Mouse (Mus musculus): ENCODE results near the gene Gpx5. TPM values are rescaled to one million over a fixed set of nuclear protein-coding genes. Genes with fewer than 3 reads are reported as not detected.
"Not testable (repeated sequence)": the region's sequence is repeated elsewhere in the genome, so short reads cannot be mapped to it uniquely, and the experiment has no call there.

Gene Gpx5
- polyA plus RNA-seq, 1 experiment: not detected

DNA sequence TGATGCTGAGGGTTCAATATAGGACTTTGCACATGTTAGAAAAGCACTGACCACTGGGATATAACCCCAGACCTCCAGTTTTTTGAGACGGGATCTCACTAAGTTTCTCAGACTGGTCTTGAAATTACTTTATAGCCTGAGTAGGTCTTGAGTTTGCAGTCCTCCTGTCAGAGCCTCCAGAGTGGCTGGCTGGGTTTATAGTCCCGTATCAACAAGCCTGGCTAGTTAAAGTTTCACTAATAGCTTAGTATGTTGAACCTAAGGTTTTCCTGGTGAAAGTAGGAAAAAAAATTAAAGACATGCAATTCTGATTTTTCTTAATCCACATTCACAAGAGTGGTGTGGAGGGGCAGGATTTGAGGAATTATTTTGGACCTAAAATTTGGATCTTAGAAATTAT, 46.3 kb downstream of the Gpx5 start:
- TF ChIP-seq CTCF (conservative IDR thresholded peaks at IDR 0.05; ENCODE audit: insufficient read depth, insufficient read length, low read depth, low read length) (no peak), POLR2A (IDR thresholded peaks at IDR 0.05; ENCODE audit: low read depth, low read length) (no peak)
- Histone ChIP-seq H3K4me3 (ENCODE audit: insufficient read depth, low read depth, low read length) (no peak overlapping the region), H3K27ac (ENCODE audit: insufficient read depth, low read depth, low read length) (no peak overlapping the region), H3K36me3 (ENCODE audit: control insufficient read depth, insufficient read depth, low read length) (no peaks in the 10 kb centered on the region), H3K27me3 (replicated peaks; ENCODE audit: control insufficient read depth, insufficient read depth, low read length) (no peaks in the 10 kb centered on the region; the same call in 1 of the 2 replicates), H3K4me1 (ENCODE audit: control insufficient read depth, insufficient read depth, low read length) (no peaks in the 10 kb centered on the region)
- 27% methylated on average over 2 of the region's 2 CpGs for WGBS
- DNase-seq: peak; percentile 25

DNA sequence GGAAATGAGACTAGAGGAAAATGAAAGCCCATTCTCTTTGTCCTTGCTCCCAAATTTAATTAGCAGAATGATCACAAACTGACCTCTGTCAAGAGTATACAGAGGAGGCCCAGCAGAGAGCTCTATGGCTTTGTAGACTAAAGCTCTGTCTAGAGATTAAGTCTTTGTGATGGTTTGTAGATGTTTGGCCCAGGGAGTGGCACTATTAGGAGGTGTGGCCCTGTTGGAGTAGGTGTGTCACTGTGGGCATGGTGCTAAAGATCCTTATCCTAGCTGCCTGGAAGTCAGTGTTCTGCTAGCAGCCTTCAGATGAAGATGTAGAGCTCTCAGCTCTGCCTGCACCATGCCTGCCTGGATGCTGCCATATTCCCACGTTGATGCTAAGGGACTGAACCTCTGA, 47.6 kb downstream of the Gpx5 start:
- not testable (repeated sequence) for H3K27me3 ChIP-seq (replicated peaks; ENCODE audit: control insufficient read depth, insufficient read depth, low read length); H3K27ac ChIP-seq (ENCODE audit: insufficient read depth, low read depth, low read length); H3K4me3 ChIP-seq (ENCODE audit: insufficient read depth, low read depth, low read length); H3K4me1 ChIP-seq (ENCODE audit: control insufficient read depth, insufficient read depth, low read length); DNase-seq; H3K36me3 ChIP-seq (ENCODE audit: control insufficient read depth, insufficient read depth, low read length)
- WGBS: 42% methylated on average over 1 of the region's 1 CpGs

DNA sequence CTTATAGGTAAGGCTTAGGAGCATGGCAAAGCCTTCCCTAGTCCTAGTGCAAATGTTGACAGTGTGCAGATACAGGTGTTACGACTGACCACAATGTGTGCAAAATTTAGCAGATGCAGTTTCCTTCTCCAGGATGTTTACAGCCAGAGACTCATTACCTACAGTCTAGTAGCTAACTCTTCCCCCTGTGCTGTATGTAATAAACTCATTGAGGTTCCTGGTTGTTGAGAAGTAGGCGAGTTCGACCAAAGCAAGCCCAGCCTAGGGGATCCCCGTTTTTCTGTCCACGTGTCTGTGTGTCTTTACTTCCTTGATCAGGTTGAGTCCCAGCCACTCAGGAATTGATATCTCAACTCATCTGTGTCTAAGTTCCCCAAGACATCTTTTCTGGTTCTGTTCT, 48.4 kb downstream of the Gpx5 start:
- TF ChIP-seq POLR2A (IDR thresholded peaks at IDR 0.05; ENCODE audit: low read depth, low read length) (no peak), CTCF (conservative IDR thresholded peaks at IDR 0.05; ENCODE audit: insufficient read depth, insufficient read length, low read depth, low read length) (no peak)
- Histone ChIP-seq H3K27ac (ENCODE audit: insufficient read depth, low read depth, low read length) (no peak overlapping the region), H3K27me3 (replicated peaks; ENCODE audit: control insufficient read depth, insufficient read depth, low read length) (no peaks in the 10 kb centered on the region; the same call in 1 of the 2 replicates), H3K4me1 (ENCODE audit: control insufficient read depth, insufficient read depth, low read length) (no peaks in the 10 kb centered on the region), H3K4me3 (ENCODE audit: insufficient read depth, low read depth, low read length) (no peak overlapping the region), H3K36me3 (ENCODE audit: control insufficient read depth, insufficient read depth, low read length) (no peaks in the 10 kb centered on the region)
- WGBS: 89% methylated on average over 5 of the region's 5 CpGs
- no peak for DNase-seq

DNA sequence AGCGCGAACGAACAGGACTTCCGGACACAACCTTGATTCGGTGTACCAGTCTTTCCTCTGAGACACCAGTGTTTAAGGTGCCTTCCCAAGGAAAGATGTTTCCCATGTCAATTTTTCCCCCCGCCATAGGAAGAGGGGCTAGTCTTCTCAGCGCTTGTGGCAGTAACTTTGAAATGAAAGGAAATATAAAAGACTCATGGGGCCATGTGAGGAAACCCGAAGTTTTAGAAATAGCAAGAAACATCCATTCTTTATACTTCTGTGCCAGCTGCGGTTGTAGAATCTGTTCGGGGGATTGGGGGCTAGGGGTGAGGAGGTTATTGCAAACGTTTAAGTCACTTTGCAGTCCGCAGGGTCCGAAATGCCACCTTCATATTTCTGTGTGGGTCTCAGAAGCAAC, 49.3 kb downstream of the Gpx5 start:
- H3K27ac ChIP-seq (ENCODE audit: insufficient read depth, low read depth, low read length): no peak overlapping the region
- H3K4me1 ChIP-seq (ENCODE audit: control insufficient read depth, insufficient read depth, low read length): no peaks in the 10 kb centered on the region
- H3K4me3 ChIP-seq (ENCODE audit: insufficient read depth, low read depth, low read length): no peak overlapping the region
- WGBS: 39% methylated on average over 13 of the region's 13 CpGs
- no peaks in the 10 kb centered on the region; the same call in 1 of the 2 replicates for H3K27me3 ChIP-seq (replicated peaks; ENCODE audit: control insufficient read depth, insufficient read depth, low read length)
- H3K36me3 ChIP-seq (ENCODE audit: control insufficient read depth, insufficient read depth, low read length): no peaks in the 10 kb centered on the region
- TF ChIP-seq POLR2A (IDR thresholded peaks at IDR 0.05; ENCODE audit: low read depth, low read length) (no peak), CTCF (conservative IDR thresholded peaks at IDR 0.05; ENCODE audit: insufficient read depth, insufficient read length, low read depth, low read length) (no peak)
- DNase-seq: no peak

DNA sequence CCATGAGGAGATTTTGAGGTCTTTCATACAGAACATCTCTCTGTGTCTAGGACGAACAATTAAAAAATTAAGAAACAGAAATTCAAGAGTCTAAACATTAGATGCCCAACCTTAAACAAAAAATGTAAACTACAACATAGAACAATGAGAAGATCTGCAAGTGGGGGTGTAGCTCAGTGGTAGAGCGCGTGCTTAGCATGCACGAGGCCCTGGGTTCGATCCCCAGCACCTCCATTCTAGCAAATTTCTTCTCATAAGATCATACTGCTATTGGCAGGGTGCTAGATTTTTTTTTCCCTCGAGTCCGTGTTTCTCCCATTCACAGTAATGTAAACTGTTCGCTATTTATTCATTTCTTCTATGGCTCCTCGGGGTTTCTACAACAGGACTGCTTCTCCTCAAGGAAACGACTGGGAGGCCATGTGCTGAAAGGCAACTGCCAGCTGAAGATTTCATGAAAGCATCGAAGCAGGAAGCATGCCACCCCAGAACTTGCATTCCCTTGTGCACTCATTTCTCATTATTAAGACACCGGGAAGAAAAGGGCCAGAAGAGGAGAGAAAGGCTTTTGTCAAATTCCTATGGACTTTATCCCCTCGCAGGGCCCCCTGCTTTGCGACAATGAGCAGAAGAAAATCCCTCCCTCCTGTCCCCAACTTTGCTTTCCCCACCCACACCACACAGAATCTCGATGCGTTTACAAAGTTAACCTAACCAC, 50.0 kb downstream of the Gpx5 start:
- 27% methylated on average over 16 of the region's 16 CpGs for WGBS
- H3K4me3 ChIP-seq (ENCODE audit: insufficient read depth, low read depth, low read length): no peak overlapping the region

DNA sequence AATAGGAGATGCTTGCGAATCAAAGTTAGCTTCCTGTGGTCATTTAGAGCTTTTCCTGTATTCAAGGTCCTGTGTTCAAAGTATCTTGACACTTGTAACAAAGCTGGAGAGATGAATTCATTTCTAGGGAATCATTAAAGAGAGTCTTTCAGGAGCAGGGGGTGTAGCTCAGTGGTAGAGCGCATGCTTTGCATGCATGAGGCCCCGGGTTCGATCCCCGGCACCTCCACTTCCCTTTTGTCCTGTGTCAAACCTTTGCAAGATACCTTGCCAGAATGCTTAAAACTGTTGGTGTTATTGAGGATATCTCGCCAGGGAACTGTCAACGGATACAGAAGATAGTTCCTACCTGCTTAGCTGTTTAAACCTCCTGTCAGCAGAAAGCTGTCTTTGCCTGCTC, 51.7 kb downstream of the Gpx5 start:
- TF ChIP-seq POLR2A (IDR thresholded peaks at IDR 0.05; ENCODE audit: low read depth, low read length) (no peak), CTCF (conservative IDR thresholded peaks at IDR 0.05; ENCODE audit: insufficient read depth, insufficient read length, low read depth, low read length) (no peak)
- Histone ChIP-seq H3K4me1 (ENCODE audit: control insufficient read depth, insufficient read depth, low read length) (0 out of 2 replicates have a peak, but pooled peaks cover 6% of the 10 kb centered on the region), H3K36me3 (ENCODE audit: control insufficient read depth, insufficient read depth, low read length) (no peaks in the 10 kb centered on the region), H3K27ac (ENCODE audit: insufficient read depth, low read depth, low read length) (no peak overlapping the region), H3K4me3 (ENCODE audit: insufficient read depth, low read depth, low read length) (no peak overlapping the region), H3K27me3 (replicated peaks; ENCODE audit: control insufficient read depth, insufficient read depth, low read length) (no peaks in the 10 kb centered on the region; the same call in 1 of the 2 replicates)
- WGBS: 51% methylated on average over 7 of the region's 7 CpGs
- DNase-seq: no peak

More for the DNA sequence above, 50.0 kb downstream of the Gpx5 start:
- H3K4me1 ChIP-seq (ENCODE audit: control insufficient read depth, insufficient read depth, low read length): no peaks in the 10 kb centered on the region
- no peaks in the 10 kb centered on the region for H3K36me3 ChIP-seq (ENCODE audit: control insufficient read depth, insufficient read depth, low read length)
- no peak for DNase-seq
- no peaks in the 10 kb centered on the region; the same call in 1 of the 2 replicates for H3K27me3 ChIP-seq (replicated peaks; ENCODE audit: control insufficient read depth, insufficient read depth, low read length)
- H3K27ac ChIP-seq (ENCODE audit: insufficient read depth, low read depth, low read length): no peak overlapping the region
- no peak for TF ChIP-seq CTCF (conservative IDR thresholded peaks at IDR 0.05; ENCODE audit: insufficient read depth, insufficient read length, low read depth, low read length)
- TF ChIP-seq POLR2A (IDR thresholded peaks at IDR 0.05; ENCODE audit: low read depth, low read length): no peak

DNA sequence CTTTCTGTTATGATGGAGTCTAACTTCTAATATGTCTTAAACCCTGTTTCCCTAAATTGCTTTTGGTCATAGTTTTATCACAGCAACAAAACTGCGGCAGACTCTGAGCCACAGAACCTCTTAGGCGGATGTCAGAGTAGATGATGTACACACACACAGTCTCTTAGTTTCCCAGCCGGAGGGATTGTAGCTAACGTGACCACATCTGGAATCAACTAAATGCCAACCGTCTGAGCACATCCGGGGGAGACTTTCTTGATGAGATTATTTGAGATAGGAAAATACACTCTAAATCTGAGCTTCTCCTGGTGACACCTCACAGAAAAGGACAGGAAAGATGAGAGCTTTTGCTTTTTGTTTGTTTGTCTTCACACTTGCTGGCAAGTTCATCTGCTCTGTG, 55.4 kb downstream of the Gpx5 start:
- no peak overlapping the region for H3K4me3 ChIP-seq (ENCODE audit: insufficient read depth, low read depth, low read length)
- no peak for DNase-seq
- no peaks in the 10 kb centered on the region for H3K36me3 ChIP-seq (ENCODE audit: control insufficient read depth, insufficient read depth, low read length)
- 52% methylated on average over 6 of the region's 6 CpGs for WGBS
- H3K27ac ChIP-seq (ENCODE audit: insufficient read depth, low read depth, low read length): peak overlapping the region; percentile 74
- no peaks in the 10 kb centered on the region for H3K27me3 ChIP-seq (replicated peaks; ENCODE audit: control insufficient read depth, insufficient read depth, low read length)
- no peak for TF ChIP-seq POLR2A (IDR thresholded peaks at IDR 0.05; ENCODE audit: low read depth, low read length)
- TF ChIP-seq CTCF (conservative IDR thresholded peaks at IDR 0.05; ENCODE audit: insufficient read depth, insufficient read length, low read depth, low read length): no peak
- peaks cover 6% of the 10 kb centered on the region; the same call in 1 of the 2 replicates for H3K4me1 ChIP-seq (ENCODE audit: control insufficient read depth, insufficient read depth, low read length)

Data from kidney, adult 2 months (tissue).